Mouse (Mus musculus): ENCODE measurements around the gene Lrrn4. TPM values are rescaled to one million over a fixed set of nuclear protein-coding genes. Genes with fewer than 3 reads are reported as not detected.

Lrrn4 gene
- total and polyA plus RNA-seq, 3 experiments = not detected

DNA sequence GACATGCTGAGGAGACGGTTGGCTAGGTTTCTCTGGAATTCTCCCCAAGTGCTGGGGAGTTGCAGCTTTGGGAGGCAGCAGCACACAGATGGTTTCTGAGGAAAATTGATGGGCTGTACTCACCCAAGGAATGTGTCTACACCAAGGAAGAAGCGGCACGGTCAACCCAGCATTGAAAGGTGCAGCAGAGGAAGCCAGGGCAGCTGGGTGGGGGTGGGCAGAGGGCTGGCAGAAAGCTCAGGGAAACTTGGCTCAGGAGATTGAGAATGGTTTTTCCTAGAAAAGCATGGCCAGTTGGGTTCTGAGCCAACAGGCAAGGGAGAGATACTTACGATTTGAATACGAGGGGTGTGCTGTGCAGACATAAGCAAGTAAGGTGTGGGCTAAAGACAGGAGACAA is 13.1 kb upstream of the Lrrn4 start:
- in situ Hi-C loops (cut with MboI; ENCODE audit: low pct_ligation_motif_present, low pct_unique_long_range_greater_than_20kb, low sequenced_read_pairs) = no loop called here
- dilution Hi-C loops (cut with MboI; ENCODE audit: extremely low pct_ligation_motif_present, extremely low pct_unique_long_range_greater_than_20kb, low sequenced_read_pairs) = no loop called here
- no peaks in the 10 kb centered on the region for H3K4me1 ChIP-seq (ENCODE audit: control insufficient read depth in 1 of 2, insufficient read depth in 2 of 2)

DNA sequence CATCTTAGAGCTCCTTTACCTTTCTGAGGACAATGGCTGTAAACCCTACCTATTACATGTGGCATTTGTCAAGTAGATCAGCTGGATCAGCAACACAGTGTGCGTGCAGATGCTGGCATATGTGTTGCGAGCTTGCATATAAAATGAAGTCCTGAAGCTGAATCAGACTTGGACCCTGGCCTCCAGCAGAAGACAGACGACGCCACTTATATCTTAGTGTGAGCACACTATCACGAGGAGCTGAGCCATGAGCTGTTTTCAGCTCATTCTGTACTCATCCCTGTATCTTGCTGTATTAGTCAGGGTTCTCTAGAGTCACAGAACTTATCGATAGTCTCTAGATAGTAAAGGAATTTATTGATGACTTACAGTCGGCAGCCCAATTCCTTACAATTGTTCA is 4.6 kb upstream of the Lrrn4 start:
- dilution Hi-C loops (cut with MboI; ENCODE audit: extremely low pct_ligation_motif_present, extremely low pct_unique_long_range_greater_than_20kb, low sequenced_read_pairs) (no loop called here), in situ Hi-C loops (cut with MboI; ENCODE audit: low pct_ligation_motif_present, low pct_unique_long_range_greater_than_20kb, low sequenced_read_pairs) (no loop called here)
- DNase-seq (ENCODE audit: extremely low read depth) = no peak

More for the DNA sequence above, 13.1 kb upstream of the Lrrn4 start:
- Histone ChIP-seq H3K4me3 (replicated peaks in 1 of 3; ENCODE audit: low read depth in 2 of 3, low read length in 2 of 3, poor library complexity in 1 of 3) (no peak overlapping the region), H3K79me2 (replicated peaks; ENCODE audit: control insufficient read depth, extremely low read depth, insufficient read depth, poor library complexity, severe bottlenecking) (no peaks in the 10 kb centered on the region), H3K4me2 (ENCODE audit: insufficient read depth, low read depth, poor library complexity, severe bottlenecking) (no peak overlapping the region), H3K36me3 (replicated peaks in 1 of 2; ENCODE audit: control insufficient read depth in 1 of 2, insufficient read depth in 1 of 2, low read length in 1 of 2) (no peaks in the 10 kb centered on the region), H3K9ac (ENCODE audit: insufficient read depth, low read depth) (no peak overlapping the region), H3K27ac (ENCODE audit: insufficient read depth, low read depth) (no peak overlapping the region), H3K9me3 (replicated peaks; ENCODE audit: low read length) (no peaks in the 10 kb centered on the region), H3K27me3 (replicated peaks) (no peaks in the 10 kb centered on the region)
- no peak for TF ChIP-seq IRF4 (IDR thresholded peaks at IDR 0.05; ENCODE audit: low read depth, low read length)
- no peak for TF ChIP-seq PAX5 (IDR thresholded peaks at IDR 0.05; ENCODE audit: low read length)
- TF ChIP-seq CHD2 (IDR thresholded peaks at IDR 0.05; ENCODE audit: low read length) = no peak
- no peak for TF ChIP-seq SMC3 (IDR thresholded peaks at IDR 0.05; ENCODE audit: low read depth, low read length)
- TF ChIP-seq MAX (IDR thresholded peaks at IDR 0.05; ENCODE audit: low read length) = no peak
- TF ChIP-seq TCF12 (IDR thresholded peaks at IDR 0.05; ENCODE audit: low read depth, low read length) = no peak
- no peak for TF ChIP-seq BHLHE40 (IDR thresholded peaks at IDR 0.05; ENCODE audit: low read depth, low read length)
- TF ChIP-seq JUN (IDR thresholded peaks at IDR 0.05; ENCODE audit: insufficient read depth, low read depth, low read length) = no peak
- TF ChIP-seq ETS1 (conservative IDR thresholded peaks at IDR 0.05; ENCODE audit: low read depth, low read length) = no peak
- no peak for TF ChIP-seq CTCF (conservative IDR thresholded peaks at IDR 0.05 in 1 of 2, IDR thresholded peaks at IDR 0.05 in 1 of 2; ENCODE audit: low read depth in 2 of 2, low read length in 2 of 2)
- no peak for TF ChIP-seq NRF1 (IDR thresholded peaks at IDR 0.05; ENCODE audit: low read depth, low read length)
- TF ChIP-seq ELF1 (IDR thresholded peaks at IDR 0.05; ENCODE audit: low read depth, low read length) = no peak
- DNase-seq (ENCODE audit: extremely low read depth) = no peak

More for the DNA sequence above, 4.6 kb upstream of the Lrrn4 start:
- Histone ChIP-seq H3K9ac (ENCODE audit: insufficient read depth, low read depth) (no peak overlapping the region), H3K27me3 (replicated peaks) (peaks cover 34% of the 10 kb centered on the region), H3K4me3 (replicated peaks in 1 of 3; ENCODE audit: low read depth in 2 of 3, low read length in 2 of 3, poor library complexity in 1 of 3) (no peak overlapping the region), H3K4me2 (ENCODE audit: insufficient read depth, low read depth, poor library complexity, severe bottlenecking) (no peak overlapping the region), H3K36me3 (replicated peaks in 1 of 2; ENCODE audit: control insufficient read depth in 1 of 2, insufficient read depth in 1 of 2, low read length in 1 of 2) (no peaks in the 10 kb centered on the region), H3K9me3 (replicated peaks; ENCODE audit: low read length) (no peaks in the 10 kb centered on the region), H3K79me2 (replicated peaks; ENCODE audit: control insufficient read depth, extremely low read depth, insufficient read depth, poor library complexity, severe bottlenecking) (no peaks in the 10 kb centered on the region), H3K27ac (ENCODE audit: insufficient read depth, low read depth) (no peak overlapping the region), H3K4me1 (ENCODE audit: control insufficient read depth in 1 of 2, insufficient read depth in 2 of 2) (no peaks in the 10 kb centered on the region)
- TF ChIP-seq JUND (conservative IDR thresholded peaks at IDR 0.05; ENCODE audit: low read depth, low read length) = no peak
- TF ChIP-seq CHD2 (IDR thresholded peaks at IDR 0.05; ENCODE audit: low read length) = no peak
- no peak for TF ChIP-seq MAZ (IDR thresholded peaks at IDR 0.05; ENCODE audit: low read depth, low read length)
- TF ChIP-seq MAX (IDR thresholded peaks at IDR 0.05; ENCODE audit: low read length) = no peak
- no peak for TF ChIP-seq E2F4 (IDR thresholded peaks at IDR 0.05; ENCODE audit: insufficient replicate concordance, low read depth, low read length)
- TF ChIP-seq ELF1 (IDR thresholded peaks at IDR 0.05; ENCODE audit: low read depth, low read length) = no peak
- no peak for TF ChIP-seq GABPA (IDR thresholded peaks at IDR 0.05; ENCODE audit: insufficient replicate concordance, low read depth, low read length)
- no peak for TF ChIP-seq MEF2A (IDR thresholded peaks at IDR 0.05; ENCODE audit: borderline replicate concordance, low read depth, low read length)
- TF ChIP-seq SIN3A (IDR thresholded peaks at IDR 0.05; ENCODE audit: low read length) = no peak
- no peak for TF ChIP-seq RCOR1 (conservative IDR thresholded peaks at IDR 0.05; ENCODE audit: low read depth, low read length)
- TF ChIP-seq ZNF384 (IDR thresholded peaks at IDR 0.05; ENCODE audit: low read depth, low read length) = no peak

Measured in CH12.LX (cell line).